Mouse (Mus musculus) retina, embryonic 14.5 days (tissue): ENCODE measurements at regions not wholly inside any gene's neighbourhood (a gene's known extent, or its start where the extent isn't known, plus 50 kb on each side); places are given as distances from the start of the nearest gene placed in this dataset.

Source experiments
- DNase-seq: peaks from one replicate; pipeline ENCODE4 v3.0.0-alpha.2; 2015; ENCODE audit warnings: low spot score

DNA sequence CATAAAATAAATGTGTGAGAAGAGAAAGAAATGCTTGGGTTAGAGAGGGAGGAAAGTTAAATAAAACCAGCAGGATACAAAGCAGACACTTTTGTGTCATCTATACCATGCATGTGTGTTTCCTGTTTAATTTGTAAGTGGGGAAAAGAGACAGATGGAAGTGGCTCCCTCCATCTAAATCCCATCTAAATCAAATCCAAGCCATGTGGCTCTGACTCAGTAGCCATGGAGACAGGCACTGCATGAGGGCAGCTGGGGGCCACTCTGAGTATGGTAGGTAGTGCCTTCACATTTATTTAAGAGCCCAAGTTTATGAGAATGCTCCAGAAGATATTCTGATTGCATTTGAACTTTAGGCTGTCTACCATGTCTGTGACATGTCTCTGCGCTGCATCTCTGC, 97.8 kb upstream of the Tcf21 start:
- no peak for DNase-seq

GRCm38 (mm10) chr10:22915785-22916514, 96.0 kb upstream of the Tcf21 start:
- no peak for DNase-seq

- no peak for DNase-seq
Observed at GRCm38 (mm10) chr10:22913112-22913511, 93.1 kb upstream of the Tcf21 start.

- no peak for DNase-seq
Observed at GRCm38 (mm10) chr10:22908640-22909039, 88.7 kb upstream of the Tcf21 start.

DNA sequence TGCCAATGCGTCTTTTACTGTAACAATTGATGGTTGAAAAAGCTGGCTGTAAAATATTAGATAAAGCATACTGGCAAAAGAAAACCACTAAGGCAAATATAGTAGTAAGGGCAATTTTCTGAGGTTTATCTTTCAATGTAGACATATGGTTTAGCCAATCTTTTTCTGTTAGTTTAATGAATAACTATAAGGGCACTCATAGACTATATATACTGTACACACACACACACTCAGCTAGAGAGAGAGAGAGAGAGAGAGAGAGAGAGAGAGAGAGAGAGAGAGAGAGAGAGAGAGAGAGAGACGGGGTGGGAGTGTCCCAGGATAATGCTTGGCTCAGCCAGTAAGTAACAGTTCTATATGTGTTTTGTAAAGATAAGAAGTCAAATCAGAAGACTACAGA, 85.3 kb upstream of the Tcf21 start:
- no peak for DNase-seq

GRCm38 (mm10) chr10:22893442-22893985, 73.5 kb upstream of the Tcf21 start:
- no peak for DNase-seq

DNA sequence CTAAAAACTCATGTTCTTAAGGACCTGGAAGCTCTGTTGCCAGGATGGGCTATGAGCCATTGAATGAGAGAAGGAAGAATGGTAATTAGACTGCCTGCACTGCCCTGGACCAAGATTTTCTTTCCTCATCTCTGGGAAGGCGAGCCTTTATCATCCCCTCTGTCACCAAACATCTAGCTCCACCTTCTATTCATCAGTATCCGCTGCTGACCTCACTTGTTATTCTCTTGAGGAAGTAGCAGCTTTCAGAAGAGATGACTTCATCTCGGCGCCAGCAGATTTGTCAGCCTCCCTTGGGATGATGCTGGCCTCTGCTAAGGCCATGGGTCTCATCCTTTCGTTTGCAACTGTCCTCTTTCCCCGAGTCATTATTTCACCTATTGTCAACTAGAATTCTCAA, 67.5 kb upstream of the Tcf21 start:
- no peak for DNase-seq

- DNase-seq = no peak
Observed at GRCm38 (mm10) chr10:22879714-22880113, 59.7 kb upstream of the Tcf21 start.

- DNase-seq = no peak
Observed at GRCm38 (mm10) chr10:22877536-22878130, 57.7 kb upstream of the Tcf21 start.

DNA sequence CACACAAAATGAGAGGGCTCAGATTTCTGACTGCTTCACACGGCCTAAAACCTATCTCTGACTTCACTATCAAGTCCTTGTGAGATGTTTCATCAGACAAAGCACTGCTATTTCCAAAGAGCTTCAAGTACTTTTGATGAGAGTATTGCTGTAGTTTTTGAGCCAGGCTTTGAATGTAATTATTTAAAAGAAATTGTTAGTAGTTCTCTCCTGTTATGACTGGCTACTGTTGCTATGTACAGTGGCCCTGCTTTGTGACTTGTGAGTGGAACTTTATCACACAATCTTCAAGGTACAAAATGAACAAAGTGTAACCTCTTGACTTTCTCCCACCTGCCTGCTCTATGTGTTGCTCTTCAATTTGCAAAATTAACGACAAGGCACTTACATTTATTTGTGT, 57.1 kb upstream of the Tcf21 start:
- DNase-seq = no peak

DNA sequence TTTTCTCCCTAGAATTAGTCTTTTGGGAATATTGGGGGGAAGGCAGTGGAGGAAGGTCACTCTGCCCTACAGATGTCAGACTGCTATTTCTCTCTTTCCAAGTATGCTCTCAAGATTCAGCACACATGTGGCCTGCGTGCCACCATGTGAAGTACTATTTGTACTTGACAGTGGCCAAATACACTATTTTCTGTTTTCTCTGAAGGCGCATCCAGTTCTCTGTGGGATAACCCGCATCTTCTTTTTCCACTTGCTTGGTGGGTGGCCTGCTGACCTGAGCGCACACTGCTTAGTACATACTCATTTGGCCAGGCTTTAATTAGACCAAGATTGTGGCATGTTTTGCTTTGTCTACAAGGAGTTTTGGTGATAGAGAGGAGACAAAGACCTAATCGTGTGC, 55.7 kb upstream of the Tcf21 start:
- DNase-seq = no peak

DNA sequence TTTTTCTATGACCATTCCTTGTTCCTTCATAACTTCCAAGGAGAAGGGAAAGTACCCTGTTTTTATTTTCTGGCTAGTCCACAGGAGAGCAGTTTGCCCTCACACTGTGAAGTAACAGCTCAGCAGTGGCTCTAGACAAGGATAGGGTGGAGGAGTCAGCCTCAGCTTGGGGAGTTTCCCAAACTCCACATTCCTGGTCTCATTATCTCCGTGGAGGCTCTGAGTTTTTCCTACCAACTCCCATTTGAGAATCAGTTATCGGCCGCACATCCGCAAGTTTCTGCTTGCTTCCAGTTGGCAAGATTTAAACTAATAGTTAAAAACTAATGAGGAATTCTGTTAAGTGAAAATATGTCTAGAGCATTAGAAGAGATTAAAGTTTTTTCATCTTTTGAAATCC, 55.2 kb upstream of the Tcf21 start:
- no peak for DNase-seq
